Mouse (Mus musculus) forebrain, embryonic 16.5 days (tissue): ENCODE measurements around the gene Fgf4. TPM values are rescaled to one million over a fixed set of nuclear protein-coding genes. Genes with fewer than 3 reads are reported as not detected.
"Not testable (repeated sequence)": the region's sequence is repeated elsewhere in the genome, so short reads cannot be mapped to it uniquely, and the experiment has no call there.

Experiments used
- ATAC-seq: fragments of 200-750 bp; cut with Nextera tagmentation; 2 replicates; pipeline ENCODE4 v1.8.0; 2017; ENCODE audit warnings: mild to moderate bottlenecking, moderate library complexity
- H3K27ac ChIP-seq: fragments of 300-500 bp; sonication (generic); 2 replicates; pipeline ENCODE4 v1.5.1; 2014; ENCODE audit warnings: low read length, control low read depth
- H3K27me3 ChIP-seq: fragments of 300-500 bp; sonication (generic); replicated peaks from 2 replicates; pipeline ENCODE4 v1.6.1; 2014; ENCODE audit warnings: low read length; ENCODE audit not compliant: control insufficient read depth, insufficient read depth
- H3K36me3 ChIP-seq: fragments of 300-500 bp; sonication (generic); 2 replicates; pipeline ENCODE4 v1.6.1; 2014; ENCODE audit not compliant: control insufficient read depth, insufficient read depth
- H3K4me1 ChIP-seq: fragments of 300-500 bp; sonication (generic); replicated peaks from 2 replicates; pipeline ENCODE4 v1.6.1; 2014; ENCODE audit warnings: low read length; ENCODE audit not compliant: control insufficient read depth, insufficient read depth
- H3K4me2 ChIP-seq: fragments of 300-500 bp; sonication (generic); 2 replicates; pipeline ENCODE4 v1.6.1; 2014; ENCODE audit warnings: mild to moderate bottlenecking, low read length, control low read depth
- H3K4me3 ChIP-seq: fragments of 300-500 bp; sonication (generic); replicated peaks from 2 replicates; pipeline ENCODE4 v1.5.1; 2014; ENCODE audit warnings: mild to moderate bottlenecking, low read length, control low read depth
- H3K9ac ChIP-seq: fragments of 300-500 bp; sonication (generic); replicated peaks from 2 replicates; pipeline ENCODE4 v1.6.1; 2014; ENCODE audit warnings: low read depth, low read length, control low read depth
- H3K9me3 ChIP-seq: fragments of 300-500 bp; sonication (generic); 2 replicates; pipeline ENCODE4 v1.6.1; 2016; ENCODE audit warnings: low read length; ENCODE audit not compliant: control insufficient read depth
- WGBS: fragments of 180-500 bp; shearing (Covaris S2); extraction: QIAGEN DNeasy Blood & Tissue Kit; methylation state at CpG from one replicate; pipeline ENCODE4 v1.1.7; 2014; 5-methylcytosine and 5-hydroxymethylcytosine counted together
- polyA plus RNA-seq: library from polyadenylated mRNA; unstranded; fragments of >200 nt; fragmentation: Nextera tagmentation; extraction: Ambion mirVana; gene quantifications from 2 replicates; pipeline ENCODE4 v1.2.1, GENCODE M21; 2015

The Fgf4 gene
- polyA plus RNA-seq, 1 experiment from 2014 or later: not detected

- peak within 1 kb of the TSS; percentile 53 for H3K4me3 ChIP-seq
- peaks cover 25% of the 10 kb centered on the region for H3K27me3 ChIP-seq
- peak; percentile 16 for ATAC-seq
- under 1% methylated on average over 65 of the region's 65 CpGs for WGBS
- H3K4me1 ChIP-seq: peaks cover 26% of the 10 kb centered on the region
- no peaks in the 10 kb centered on the region for H3K9me3 ChIP-seq
- no peaks in the 10 kb centered on the region for H3K36me3 ChIP-seq
- no peak within 1 kb of the TSS; the same call in 1 of the 2 replicates for H3K27ac ChIP-seq
- peak within 1 kb of the TSS; percentile 46 for H3K9ac ChIP-seq
- H3K4me2 ChIP-seq: peak within 1 kb of the TSS; percentile 96
Observed at GRCm38 (mm10) chr7:144896294-144897218, 49.4 kb downstream of the Fgf4 start, which contains the start of gene Fgf15. Gene Fgf15 (plus strand): TSS chr7:144896531.

GRCm38 (mm10) chr7:144898506-144898905, 51.3 kb downstream of the Fgf4 start:
- no peak overlapping the region for H3K9ac ChIP-seq
- peaks cover 25% of the 10 kb centered on the region for H3K27me3 ChIP-seq
- no peak overlapping the region for H3K27ac ChIP-seq
- no peak overlapping the region; the same call in 1 of the 2 replicates for H3K4me3 ChIP-seq
- peak overlapping the region; percentile 13 for H3K4me2 ChIP-seq
- 35% methylated on average over 6 of the region's 6 CpGs for WGBS
- no peak for ATAC-seq
- no peaks in the 10 kb centered on the region for H3K36me3 ChIP-seq
- peaks cover 26% of the 10 kb centered on the region for H3K4me1 ChIP-seq
- no peaks in the 10 kb centered on the region for H3K9me3 ChIP-seq

GRCm38 (mm10) chr7:144905514-144905913, 58.3 kb downstream of the Fgf4 start:
- H3K36me3 ChIP-seq: not testable (repeated sequence)

GRCm38 (mm10) chr7:144906708-144907397, 59.7 kb downstream of the Fgf4 start:
- H3K4me3 ChIP-seq: 0 out of 2 replicates have a peak overlapping the region, but pooled peaks have one; percentile 8
- no peak overlapping the region for H3K27ac ChIP-seq
- no peaks in the 10 kb centered on the region for H3K9me3 ChIP-seq
- ATAC-seq: peak; percentile 54
- peak overlapping the region; percentile 43 for H3K4me2 ChIP-seq
- H3K27me3 ChIP-seq: 0 out of 2 replicates have a peak, but pooled peaks cover 2% of the 10 kb centered on the region
- WGBS: 10% methylated on average over 28 of the region's 28 CpGs
- H3K36me3 ChIP-seq: no peaks in the 10 kb centered on the region
- 0 out of 2 replicates have a peak overlapping the region, but pooled peaks have one; percentile 32 for H3K9ac ChIP-seq
- peaks cover 3% of the 10 kb centered on the region for H3K4me1 ChIP-seq

More at GRCm38 (mm10) chr7:144905514-144905913, 58.3 kb downstream of the Fgf4 start:
- H3K27me3 ChIP-seq, H3K4me2 ChIP-seq, H3K9me3 ChIP-seq, H3K9ac ChIP-seq, H3K4me3 ChIP-seq, H3K27ac ChIP-seq, H3K4me1 ChIP-seq, ATAC-seq: not testable (repeated sequence)
- WGBS: 92% methylated on average over 3 of the region's 3 CpGs

- Histone ChIP-seq H3K27me3 (0 out of 2 replicates have a peak, but pooled peaks cover 2% of the 10 kb centered on the region), H3K4me1 (peaks cover 3% of the 10 kb centered on the region), H3K4me2 (no peak overlapping the region), H3K36me3 (no peaks in the 10 kb centered on the region), H3K4me3 (no peak overlapping the region), H3K27ac (no peak overlapping the region), H3K9me3 (no peaks in the 10 kb centered on the region), H3K9ac (no peak overlapping the region)
- no peak for ATAC-seq
- WGBS: 18% methylated on average over 8 of the region's 8 CpGs
Observed at GRCm38 (mm10) chr7:144907793-144908192, 60.6 kb downstream of the Fgf4 start.

GRCm38 (mm10) chr7:144908705-144909104, 61.5 kb downstream of the Fgf4 start:
- ATAC-seq: peak; percentile 56
- no peaks in the 10 kb centered on the region for H3K9me3 ChIP-seq
- no peak overlapping the region for H3K27ac ChIP-seq
- H3K4me1 ChIP-seq: peaks cover 3% of the 10 kb centered on the region
- 0 out of 2 replicates have a peak, but pooled peaks cover 2% of the 10 kb centered on the region for H3K27me3 ChIP-seq
- no peak overlapping the region for H3K9ac ChIP-seq
- 25% methylated on average over 7 of the region's 7 CpGs for WGBS
- no peaks in the 10 kb centered on the region for H3K36me3 ChIP-seq
- no peak overlapping the region for H3K4me3 ChIP-seq
- H3K4me2 ChIP-seq: peak overlapping the region; percentile 1; the same call in 1 of the 2 replicates

- Histone ChIP-seq H3K9me3 (no peaks in the 10 kb centered on the region), H3K4me2 (no peak overlapping the region), H3K27ac (no peak overlapping the region), H3K4me1 (peaks cover 10% of the 10 kb centered on the region), H3K27me3 (0 out of 2 replicates have a peak, but pooled peaks cover 2% of the 10 kb centered on the region), H3K4me3 (no peak overlapping the region), H3K9ac (no peak overlapping the region), H3K36me3 (no peaks in the 10 kb centered on the region)
- no peak for ATAC-seq
- 88% methylated on average over 1 of the region's 1 CpGs for WGBS
Observed at GRCm38 (mm10) chr7:144911121-144911520, 64.0 kb downstream of the Fgf4 start.

- Histone ChIP-seq H3K36me3 (peaks cover 5% of the 10 kb centered on the region; the same call in 1 of the 2 replicates), H3K27ac (no peak overlapping the region), H3K9me3 (no peaks in the 10 kb centered on the region), H3K9ac (no peak overlapping the region), H3K4me2 (no peak overlapping the region), H3K4me3 (no peak overlapping the region), H3K27me3 (no peaks in the 10 kb centered on the region), H3K4me1 (peaks cover 13% of the 10 kb centered on the region)
- WGBS: 54% methylated on average over 4 of the region's 4 CpGs
- no peak for ATAC-seq
Observed at GRCm38 (mm10) chr7:144912897-144913296, 65.7 kb downstream of the Fgf4 start.
